Mouse (Mus musculus): ENCODE measurements at regions not wholly inside any gene's neighbourhood (a gene's known extent, or its start where the extent isn't known, plus 50 kb on each side); places are given as distances from the start of the nearest gene placed in this dataset.

DNA sequence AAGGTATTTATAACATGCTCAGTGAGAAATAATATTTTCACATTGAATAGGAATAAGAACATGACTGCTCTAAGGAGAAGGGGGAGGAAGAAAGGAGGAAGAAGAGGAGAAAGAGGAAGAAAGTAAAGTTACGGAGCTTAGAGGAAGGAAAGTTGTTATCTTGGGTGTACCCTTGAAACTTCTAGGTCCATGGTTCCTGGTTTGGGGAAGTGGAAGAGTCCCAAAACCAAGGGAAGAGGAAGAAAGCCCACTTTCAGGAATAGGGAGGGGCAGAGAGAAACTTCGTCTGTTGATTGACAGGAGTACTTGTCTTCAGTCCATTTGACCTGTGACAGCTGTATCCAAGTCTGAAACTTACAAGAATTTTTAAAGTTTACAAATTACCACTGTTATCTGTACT lies 134.6 kb upstream of the Ednrb start:
- TF ChIP-seq CTCF (IDR thresholded peaks at IDR 0.05; ENCODE audit: low read depth), result no peak
- H3K4me1 ChIP-seq (ENCODE audit: insufficient read depth), result no peaks in the 10 kb centered on the region
- H3K27me3 ChIP-seq (ENCODE audit: insufficient read depth, low read length), result no peaks in the 10 kb centered on the region
- no peak overlapping the region for H3K4me3 ChIP-seq (ENCODE audit: low read depth, low read length)
- H3K4me2 ChIP-seq (ENCODE audit: low read depth), result no peak overlapping the region
- H3K27ac ChIP-seq (ENCODE audit: low read depth, low read length), result no peak overlapping the region
- WGBS, result 92% methylated on average over 2 of the region's 2 CpGs
- no peaks in the 10 kb centered on the region for H3K36me3 ChIP-seq (ENCODE audit: insufficient read depth)
- no peak overlapping the region for H3K9ac ChIP-seq
- no peaks in the 10 kb centered on the region for H3K9me3 ChIP-seq (ENCODE audit: low read length)
- no peak for DNase-seq
- no peak for ATAC-seq

DNA sequence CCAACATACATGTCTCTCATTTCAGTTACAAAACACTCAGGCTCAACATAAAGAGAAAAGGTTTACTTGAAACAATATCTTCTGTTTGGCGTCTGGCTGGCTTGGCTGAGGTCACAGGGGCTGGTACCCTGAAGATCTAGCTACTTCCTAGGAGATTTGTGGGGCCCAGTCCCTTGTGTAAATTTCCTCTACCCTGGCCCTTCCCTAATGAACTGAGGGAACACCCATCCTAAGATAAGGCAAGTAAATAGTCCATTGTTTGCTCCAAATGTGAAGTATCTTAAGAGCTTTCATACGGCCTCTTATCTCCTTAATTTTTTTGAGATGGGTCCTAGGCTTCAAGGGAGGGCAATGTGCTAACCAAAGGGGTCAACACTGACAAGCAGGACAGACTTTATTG lies 133.6 kb upstream of the Ednrb start:
- no peak for ATAC-seq
- WGBS, result 61% methylated on average over 2 of the region's 2 CpGs
- Histone ChIP-seq H3K9ac (no peak overlapping the region), H3K9me3 (ENCODE audit: low read length) (no peaks in the 10 kb centered on the region), H3K27ac (ENCODE audit: low read depth, low read length) (no peak overlapping the region), H3K4me1 (ENCODE audit: insufficient read depth) (no peaks in the 10 kb centered on the region), H3K4me2 (ENCODE audit: low read depth) (no peak overlapping the region), H3K27me3 (ENCODE audit: insufficient read depth, low read length) (no peaks in the 10 kb centered on the region), H3K4me3 (ENCODE audit: low read depth, low read length) (no peak overlapping the region), H3K36me3 (ENCODE audit: insufficient read depth) (no peaks in the 10 kb centered on the region)
- TF ChIP-seq CTCF (IDR thresholded peaks at IDR 0.05; ENCODE audit: low read depth), result no peak
- no peak for DNase-seq

- Histone ChIP-seq H3K9me3 (ENCODE audit: low read length) (no peaks in the 10 kb centered on the region), H3K4me1 (ENCODE audit: insufficient read depth) (no peaks in the 10 kb centered on the region), H3K4me3 (ENCODE audit: low read depth, low read length) (no peak overlapping the region), H3K27me3 (ENCODE audit: insufficient read depth, low read length) (no peaks in the 10 kb centered on the region), H3K9ac (no peak overlapping the region), H3K36me3 (ENCODE audit: insufficient read depth) (no peaks in the 10 kb centered on the region), H3K4me2 (ENCODE audit: low read depth) (no peak overlapping the region), H3K27ac (ENCODE audit: low read depth, low read length) (no peak overlapping the region)
- WGBS, result 88% methylated on average over 4 of the region's 4 CpGs
- ATAC-seq, result no peak
- no peak for TF ChIP-seq CTCF (IDR thresholded peaks at IDR 0.05; ENCODE audit: low read depth)
- DNase-seq, result no peak
Measured at GRCm38 (mm10) chr14:103973955-103974354, 129.8 kb upstream of the Ednrb start.

- Histone ChIP-seq H3K4me1 (ENCODE audit: insufficient read depth) (no peaks in the 10 kb centered on the region), H3K4me3 (ENCODE audit: low read depth, low read length) (no peak overlapping the region), H3K9ac (no peak overlapping the region), H3K36me3 (ENCODE audit: insufficient read depth) (no peaks in the 10 kb centered on the region), H3K9me3 (ENCODE audit: low read length) (no peaks in the 10 kb centered on the region), H3K4me2 (ENCODE audit: low read depth) (no peak overlapping the region), H3K27me3 (ENCODE audit: insufficient read depth, low read length) (no peaks in the 10 kb centered on the region), H3K27ac (ENCODE audit: low read depth, low read length) (no peak overlapping the region)
- ATAC-seq (no peak), DNase-seq (no peak)
- WGBS, result 86% methylated on average over 7 of the region's 7 CpGs
- TF ChIP-seq CTCF (IDR thresholded peaks at IDR 0.05; ENCODE audit: low read depth), result no peak
Measured at GRCm38 (mm10) chr14:103973111-103973510, 128.9 kb upstream of the Ednrb start.

- Histone ChIP-seq H3K9me3 (ENCODE audit: low read length) (no peaks in the 10 kb centered on the region), H3K4me2 (ENCODE audit: low read depth) (no peak overlapping the region), H3K9ac (no peak overlapping the region), H3K36me3 (ENCODE audit: insufficient read depth) (no peaks in the 10 kb centered on the region), H3K27me3 (ENCODE audit: insufficient read depth, low read length) (no peaks in the 10 kb centered on the region), H3K27ac (ENCODE audit: low read depth, low read length) (no peak overlapping the region), H3K4me3 (ENCODE audit: low read depth, low read length) (no peak overlapping the region), H3K4me1 (ENCODE audit: insufficient read depth) (no peaks in the 10 kb centered on the region)
- ATAC-seq, result no peak
- no peak for TF ChIP-seq CTCF (IDR thresholded peaks at IDR 0.05; ENCODE audit: low read depth)
- DNase-seq, result no peak
- 79% methylated on average over 2 of the region's 2 CpGs for WGBS
Measured at GRCm38 (mm10) chr14:103969305-103969704, 125.1 kb upstream of the Ednrb start.

DNA sequence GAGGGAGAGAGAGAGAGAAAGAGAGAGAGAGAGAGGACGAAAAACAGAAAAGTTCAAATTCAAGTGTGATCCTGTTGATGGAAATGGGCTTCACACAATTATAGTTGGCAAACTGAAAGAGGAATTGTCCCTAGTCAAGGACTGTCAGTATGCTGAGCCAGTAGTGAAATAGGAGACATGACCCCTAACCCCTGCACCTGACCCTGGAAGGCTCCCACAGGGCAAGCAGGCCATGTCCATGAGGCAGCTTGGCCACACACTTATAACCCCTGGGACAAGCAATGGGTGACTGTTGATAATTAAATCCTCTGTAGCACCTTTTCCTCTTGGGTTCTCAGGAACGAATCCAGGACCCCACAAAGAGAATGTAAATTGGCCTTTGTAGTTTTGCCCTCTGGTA lies 122.1 kb upstream of the Ednrb start:
- DNase-seq (no peak), ATAC-seq (no peak)
- no peak overlapping the region for H3K27ac ChIP-seq (ENCODE audit: low read depth, low read length)
- no peak overlapping the region for H3K4me2 ChIP-seq (ENCODE audit: low read depth)
- no peaks in the 10 kb centered on the region for H3K27me3 ChIP-seq (ENCODE audit: insufficient read depth, low read length)
- no peak overlapping the region for H3K4me3 ChIP-seq (ENCODE audit: low read depth, low read length)
- H3K9me3 ChIP-seq (ENCODE audit: low read length), result no peaks in the 10 kb centered on the region
- WGBS, result 44% methylated on average over 2 of the region's 2 CpGs
- H3K4me1 ChIP-seq (ENCODE audit: insufficient read depth), result no peaks in the 10 kb centered on the region
- no peak for TF ChIP-seq CTCF (IDR thresholded peaks at IDR 0.05; ENCODE audit: low read depth)
- no peak overlapping the region for H3K9ac ChIP-seq
- no peaks in the 10 kb centered on the region for H3K36me3 ChIP-seq (ENCODE audit: insufficient read depth)

GRCm38 (mm10) chr14:103962303-103962881 lies 118.2 kb upstream of the Ednrb start:
- no peaks in the 10 kb centered on the region for H3K27me3 ChIP-seq (ENCODE audit: insufficient read depth, low read length)
- H3K9ac ChIP-seq, result no peak overlapping the region
- H3K36me3 ChIP-seq (ENCODE audit: insufficient read depth), result no peaks in the 10 kb centered on the region
- no peak for TF ChIP-seq CTCF (IDR thresholded peaks at IDR 0.05; ENCODE audit: low read depth)
- ATAC-seq, result no peak
- DNase-seq, result no peak
- no peak overlapping the region for H3K4me2 ChIP-seq (ENCODE audit: low read depth)
- no peak overlapping the region for H3K27ac ChIP-seq (ENCODE audit: low read depth, low read length)
- 78% methylated on average over 11 of the region's 11 CpGs for WGBS
- H3K4me3 ChIP-seq (ENCODE audit: low read depth, low read length), result no peak overlapping the region
- H3K4me1 ChIP-seq (ENCODE audit: insufficient read depth), result no peaks in the 10 kb centered on the region
- H3K9me3 ChIP-seq (ENCODE audit: low read length), result no peaks in the 10 kb centered on the region

DNA sequence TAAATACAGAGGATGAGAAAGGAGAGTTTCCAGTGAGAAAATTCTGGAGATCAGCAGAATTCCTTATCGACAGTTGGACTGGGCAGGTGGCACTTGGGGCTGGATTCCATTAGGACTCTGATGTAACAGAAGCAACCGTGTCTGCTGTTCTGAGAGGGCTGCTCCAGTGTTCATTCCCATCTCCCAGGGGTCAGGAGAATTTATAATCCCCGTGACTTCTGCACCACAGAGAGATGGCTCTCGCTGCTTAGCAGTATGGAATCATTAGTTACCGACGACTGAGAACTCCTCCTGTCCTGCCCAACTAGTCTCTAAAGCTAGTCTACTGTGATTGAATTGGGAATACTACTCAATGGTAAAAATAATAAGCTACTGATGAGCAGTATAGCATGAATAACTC lies 107.7 kb upstream of the Ednrb start:
- H3K4me1 ChIP-seq (ENCODE audit: insufficient read depth), result no peaks in the 10 kb centered on the region
- H3K36me3 ChIP-seq (ENCODE audit: insufficient read depth), result no peaks in the 10 kb centered on the region
- no peak overlapping the region for H3K9ac ChIP-seq
- no peak for ATAC-seq
- 82% methylated on average over 6 of the region's 6 CpGs for WGBS
- no peak for DNase-seq
- no peak overlapping the region for H3K27ac ChIP-seq (ENCODE audit: low read depth, low read length)
- H3K9me3 ChIP-seq (ENCODE audit: low read length), result no peaks in the 10 kb centered on the region
- no peak overlapping the region for H3K4me3 ChIP-seq (ENCODE audit: low read depth, low read length)
- no peak for TF ChIP-seq CTCF (IDR thresholded peaks at IDR 0.05; ENCODE audit: low read depth)
- H3K4me2 ChIP-seq (ENCODE audit: low read depth), result no peak overlapping the region
- H3K27me3 ChIP-seq (ENCODE audit: insufficient read depth, low read length), result no peaks in the 10 kb centered on the region

All from forebrain, postnatal 0 days (tissue).